Mouse (Mus musculus) skeletal muscle tissue, postnatal 0 days (tissue): ENCODE data around the gene Gnl1. TPM values are rescaled to one million over a fixed set of nuclear protein-coding genes. Genes with fewer than 3 reads are reported as not detected.

Experiments
- microRNA counts: library from miRNA; unstranded; fragments of <30 nt; microRNA quantifications from one replicate; lab custom pipeline; 2015
- microRNA-seq, 2 experiments: library from miRNA; unstranded; fragments of <30 nt; microRNA quantifications; one replicate each; pipeline ENCODE4; 2016
- polyA plus RNA-seq: library from polyadenylated mRNA; unstranded; fragments of >200 nt; fragmentation: Nextera tagmentation; extraction: Ambion mirVana; gene quantifications from 2 replicates; pipeline ENCODE4 v1.2.1, GENCODE M21; 2015

The Gnl1 gene
- polyA plus RNA-seq = 23.3 and 25.8 TPM in 2 replicates

GRCm38 (mm10) chr17:35979401-35980362, at the start of gene Gnl1, which contains the start of gene Prr3:
TSS of gene Gnl1 (plus strand) at chr17:35979851.
TSS of gene Prr3 (minus strand) at chr17:35980236.

GRCm38 (mm10) chr17:35969418-35970389, 9.9 kb upstream of the Gnl1 start, which contains the start of gene Abcf1:
TSS of gene Abcf1 (minus strand) at chr17:35969761.

GRCm38 (mm10) chr17:36020191-36021073, 40.8 kb downstream of the Gnl1 start, which contains the start of gene H2-T24:
TSS of gene H2-T24 (minus strand) at chr17:36020560.

GRCm38 (mm10) chr17:36032351-36032875, 52.8 kb downstream of the Gnl1 start, which contains the start of gene H2-T23:
TSS of gene H2-T23 (minus strand) at chr17:36032855.

MicroRNA genes within 50 kb of the gene (microRNA counts, 519-probe panel; counts per million panel counts)
- 296 counts per million, percentile 58 among the panel's probes with 10 or more counts for microRNA mmu-miR-877 (lab: Ali Mortazavi, UCI)

Small RNA genes lying within 50 kb of the gene (microRNA-seq; reads per million reads assigned to microRNA genes)
- 47.1 to 47.2 reads per million in 2 experiments for gene Mir877

Other genes with a start within 250 kb of the Gnl1 start
- gene Ier3, start 158.2 kb upstream of the Gnl1 start, polyA plus RNA-seq = 25.3 and 27.7 TPM in 2 replicates
- 68.5 and 77.6 TPM in 2 replicates for gene Flot1, start 156.6 kb upstream of the Gnl1 start, polyA plus RNA-seq
- gene Tubb5, start 141.5 kb upstream of the Gnl1 start, polyA plus RNA-seq = 177 and 210 TPM in 2 replicates
- gene Mdc1, start 138.3 kb upstream of the Gnl1 start, polyA plus RNA-seq = 1.5 and 2.0 TPM in 2 replicates
- 23.9 and 27.0 TPM in 2 replicates for gene Nrm, start 118.5 kb upstream of the Gnl1 start, polyA plus RNA-seq
- gene Ppp1r18, start 114.3 kb upstream of the Gnl1 start, polyA plus RNA-seq = 15.3 and 21.1 TPM in 2 replicates
- 11.4 and 12.8 TPM in 2 replicates for gene Dhx16, start 100.0 kb upstream of the Gnl1 start, polyA plus RNA-seq
- 51.1 and 65.0 TPM in 2 replicates for gene 2310061I04Rik, start 82.4 kb upstream of the Gnl1 start, polyA plus RNA-seq
- gene Atat1, start 69.8 kb upstream of the Gnl1 start, polyA plus RNA-seq = 13.1 and 13.8 TPM in 2 replicates
- 73.1 and 80.9 TPM in 2 replicates for gene Mrps18b, start 63.5 kb upstream of the Gnl1 start, polyA plus RNA-seq
- 17.9 and 26.3 TPM in 2 replicates for gene Ppp1r10, start 63.4 kb upstream of the Gnl1 start, polyA plus RNA-seq
- gene Abcf1, start 10.1 kb upstream of the Gnl1 start, polyA plus RNA-seq = 62.2 and 75.8 TPM in 2 replicates
- gene Prr3, start 385 bp downstream of the Gnl1 start, polyA plus RNA-seq = 8.5 and 10.2 TPM in 2 replicates
- 1.8 TPM in 2 replicates for gene H2-T24, start 40.7 kb downstream of the Gnl1 start, polyA plus RNA-seq
- 10.8 and 13.2 TPM in 2 replicates for gene H2-T23, start 53.0 kb downstream of the Gnl1 start, polyA plus RNA-seq
- gene H2-T22, start 62.9 kb downstream of the Gnl1 start, polyA plus RNA-seq = 11.7 and 13.4 TPM in 2 replicates
- gene Gm6034, start 63.1 kb downstream of the Gnl1 start, polyA plus RNA-seq = not detected in 2 replicates
- gene Gm11127, start 78.5 kb downstream of the Gnl1 start, polyA plus RNA-seq = 0.12 TPM in 1 of 2 replicates, not detected in the other
- not detected in 2 replicates for gene Gm19684, start 141.8 kb downstream of the Gnl1 start, polyA plus RNA-seq
- gene Gm7030, start 149.6 kb downstream of the Gnl1 start, polyA plus RNA-seq = not detected in 2 replicates
- not detected in 2 replicates for gene Gm8909, start 188.7 kb downstream of the Gnl1 start, polyA plus RNA-seq
- gene H2-T3, start 210.4 kb downstream of the Gnl1 start, polyA plus RNA-seq = not detected in 2 replicates